Mouse (Mus musculus): Measurements from ENCODE around the gene Dapp1.

DNA sequence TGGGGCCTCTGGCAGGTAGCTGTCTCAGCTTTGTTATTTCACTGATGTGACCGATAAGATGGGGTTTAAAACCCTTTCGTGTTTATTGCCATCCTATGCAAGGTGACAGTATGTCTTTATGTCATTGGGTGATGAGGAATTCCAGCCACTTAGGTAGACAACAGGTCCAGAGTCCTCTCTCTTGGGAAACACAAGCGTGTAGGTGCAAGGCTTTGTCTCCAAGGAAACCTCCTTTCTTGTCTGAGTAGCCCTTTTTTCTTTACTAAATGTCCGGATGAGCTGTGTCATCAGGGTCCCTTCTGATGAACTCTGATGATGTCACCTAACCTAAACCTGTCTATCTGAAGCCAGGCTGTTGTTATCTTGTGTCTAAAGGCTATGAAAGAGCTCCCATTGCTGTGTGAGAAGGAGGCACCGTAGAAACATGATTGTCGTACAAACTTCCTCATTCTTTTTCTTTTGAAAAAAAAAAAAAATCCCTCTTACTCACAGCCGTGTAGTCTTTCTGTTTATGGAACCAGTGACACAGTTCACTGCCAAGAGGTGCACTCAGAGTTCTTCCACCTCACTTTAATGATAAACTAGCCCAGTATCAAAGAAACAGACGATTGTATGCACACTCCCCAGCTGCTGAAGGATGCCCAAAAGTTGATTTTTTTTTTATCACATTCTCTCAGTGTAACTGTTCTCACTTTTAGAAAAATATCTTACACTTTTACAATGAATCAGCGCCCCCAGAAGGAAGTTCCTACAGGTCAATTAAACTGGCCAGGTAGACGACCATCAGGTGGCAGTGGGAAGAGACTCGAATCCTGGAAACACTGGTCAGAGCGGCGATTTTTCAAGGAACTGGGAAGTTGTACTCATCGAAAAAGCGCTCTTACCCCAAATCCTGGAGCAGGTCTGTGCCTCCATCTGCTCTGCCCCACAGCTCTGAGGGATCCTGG lies 637 bp downstream of the Dapp1 start:
- no peak; the same call in 1 of the 2 replicates for TF ChIP-seq CTCF (IDR thresholded peaks at IDR 0.05; ENCODE audit: low read depth)
- TF ChIP-seq EP300 (IDR thresholded peaks at IDR 0.05; ENCODE audit: low read depth): no peak; the same call in none of the 2 replicates

Data from liver, embryonic 14.5 days (tissue).